Mouse (Mus musculus) cerebellum, postnatal 14 days (tissue): ENCODE results near the gene A930017K11Rik.

Experiments used
- DNase-seq, 2 experiments: peaks; one replicate each; pipeline ENCODE4 v3.0.0; 2021; ENCODE audit warnings: mixed read lengths in 2 of 2

A930017K11Rik gene

GRCm38 (mm10) chr17:25925348-25925747, 27.0 kb downstream of the A930017K11Rik start:
- DNase-seq, result peak; percentile 75 to 84

- peak in 1 of 2 experiments; percentile 55 for DNase-seq
These were observed 30.2 kb downstream of the A930017K11Rik start for GRCm38 (mm10) chr17:25922120-25922519.

- DNase-seq, result peak; percentile 100
These were observed 32.4 kb downstream of the A930017K11Rik start for GRCm38 (mm10) chr17:25919786-25920642.

- peak in 1 of 2 experiments; percentile 74 for DNase-seq
These were observed 33.1 kb downstream of the A930017K11Rik start, which contains the start of gene Rab40c for GRCm38 (mm10) chr17:25919144-25919785. Gene Rab40c (minus strand): TSS chr17:25919727.

- DNase-seq, result no peak
These were observed 34.2 kb downstream of the A930017K11Rik start for GRCm38 (mm10) chr17:25918037-25918750.

GRCm38 (mm10) chr17:25916931-25917647, 35.3 kb downstream of the A930017K11Rik start:
- no peak for DNase-seq

- peak in 1 of 2 experiments; percentile 39 for DNase-seq
These were observed 38.1 kb downstream of the A930017K11Rik start for GRCm38 (mm10) chr17:25914295-25914694.

- DNase-seq, result peak in 1 of 2 experiments; percentile 39
These were observed 38.5 kb downstream of the A930017K11Rik start for GRCm38 (mm10) chr17:25913877-25914275.

- DNase-seq, result peak; percentile 45 to 61
These were observed 39.0 kb downstream of the A930017K11Rik start for GRCm38 (mm10) chr17:25913186-25913876.

- peak; percentile 53 to 63 for DNase-seq
These were observed 40.5 kb downstream of the A930017K11Rik start for GRCm38 (mm10) chr17:25911816-25912215.

- DNase-seq, result no peak
These were observed 44.7 kb downstream of the A930017K11Rik start for GRCm38 (mm10) chr17:25907640-25908039.

GRCm38 (mm10) chr17:25903061-25903460, 49.3 kb downstream of the A930017K11Rik start:
- no peak for DNase-seq

- no peak for DNase-seq
These were observed 52.2 kb downstream of the A930017K11Rik start for GRCm38 (mm10) chr17:25900193-25900592.
